Mouse (Mus musculus): ENCODE results near the gene Abcc9.

DNA sequence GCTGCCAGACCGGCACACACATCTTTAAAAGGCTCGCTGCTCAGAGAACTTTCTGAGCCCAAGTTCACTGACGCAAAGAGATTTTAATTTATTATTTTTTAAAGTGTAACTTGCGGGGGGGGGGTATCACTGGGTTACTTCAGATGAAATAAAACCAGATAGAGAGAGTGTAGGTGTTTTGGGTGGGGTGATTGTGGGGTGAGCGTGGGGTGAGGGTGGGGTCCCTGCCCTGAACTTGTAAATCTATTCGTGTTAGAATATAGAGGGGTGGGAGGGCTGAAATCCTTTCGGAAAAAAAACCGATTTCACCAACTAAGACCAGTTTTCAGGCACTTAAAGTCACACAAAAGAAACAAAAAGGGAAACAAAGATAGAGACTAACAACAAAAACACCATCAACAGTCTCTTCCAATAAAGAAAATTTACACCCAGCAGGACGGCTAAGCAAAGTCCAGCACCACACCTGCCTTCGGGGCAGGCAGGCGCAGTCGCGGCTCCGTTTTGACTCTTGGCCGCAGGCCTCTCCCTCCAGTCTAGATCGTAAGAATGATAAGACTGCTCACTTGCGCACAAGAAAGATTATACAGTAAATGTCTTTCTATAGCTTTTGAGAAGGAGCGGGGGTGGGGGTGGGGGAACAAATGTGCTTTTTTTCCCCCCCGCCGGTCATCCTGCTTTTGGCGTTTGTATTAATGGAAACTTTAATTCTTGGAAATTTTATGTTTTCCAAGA is 130.3 kb downstream of the Abcc9 start:
- TF ChIP-seq E2F4 (IDR thresholded peaks at IDR 0.05; ENCODE audit: insufficient read depth) (no peak), USF1 (IDR thresholded peaks at IDR 0.05; ENCODE audit: low read depth) (no peak), POLR2A (IDR thresholded peaks at IDR 0.05; ENCODE audit: insufficient read length, low read depth) (no peak), POLR2AphosphoS2 (IDR thresholded peaks at IDR 0.05; ENCODE audit: insufficient read length, low read depth) (no peak), REST (IDR thresholded peaks at IDR 0.05; ENCODE audit: insufficient read depth, insufficient read length) (no peak), CEBPB (IDR thresholded peaks at IDR 0.05; ENCODE audit: insufficient read depth, poor library complexity, severe bottlenecking) (no peak), TCF12 (IDR thresholded peaks at IDR 0.05; ENCODE audit: insufficient read depth, poor library complexity, severe bottlenecking) (no peak), MAX (IDR thresholded peaks at IDR 0.05; ENCODE audit: low read depth) (no peak), MYOD1 (IDR thresholded peaks at IDR 0.05; ENCODE audit: control insufficient read depth in 1 of 3, insufficient read length in 2 of 3, low read depth in 2 of 3) (no peak)
